Mouse (Mus musculus): Measurements from ENCODE around the gene Il2ra. TPM values are rescaled to one million over a fixed set of nuclear protein-coding genes. Genes with fewer than 3 reads are reported as not detected.

Gene Il2ra
- polyA plus RNA-seq, 1 experiment from 2014 or later: not detected

DNA sequence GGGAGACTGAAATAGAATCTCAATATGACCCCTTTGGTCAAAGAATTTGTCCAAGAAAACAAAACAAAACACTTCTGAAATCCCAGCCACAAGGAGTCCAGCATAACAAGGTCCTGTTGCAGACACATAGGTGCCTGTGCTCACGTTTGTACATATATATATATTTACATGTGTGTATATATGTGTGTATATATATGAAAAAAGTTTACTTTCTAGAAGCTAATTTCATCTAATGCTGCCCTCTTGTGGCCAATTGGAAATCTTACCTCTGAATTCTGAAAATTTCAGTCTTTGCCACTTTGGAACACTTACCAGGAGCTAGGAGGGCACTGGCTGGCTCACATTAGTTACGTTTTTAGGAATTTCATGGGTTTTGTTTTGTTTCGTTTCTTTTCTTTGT is 44.8 kb downstream of the Il2ra start:
- ATAC-seq (ENCODE audit: insufficient number of reproducible peaks, insufficient read depth, low FRiP score, low read depth): no peak

GRCm38 (mm10) chr2:11690201-11690890 is 47.7 kb downstream of the Il2ra start:
- ATAC-seq (ENCODE audit: insufficient number of reproducible peaks, insufficient read depth, low FRiP score, low read depth): no peak
- 52% methylated on average over 8 of the region's 8 CpGs for WGBS

More for the DNA sequence above, 44.8 kb downstream of the Il2ra start:
- H3K9ac ChIP-seq (ENCODE audit: low read length): no peak overlapping the region
- H3K36me3 ChIP-seq (ENCODE audit: control insufficient read depth, insufficient read depth, low read length): no peaks in the 10 kb centered on the region
- 10% methylated on average over 3 of the region's 3 CpGs for WGBS
- no peak overlapping the region for H3K4me3 ChIP-seq (ENCODE audit: control insufficient read depth in 1 of 2, insufficient read depth in 1 of 2, low read depth in 1 of 2, low read length in 2 of 2)
- no peak overlapping the region for H3K27ac ChIP-seq (replicated peaks in 1 of 2; ENCODE audit: control insufficient read depth in 1 of 2, insufficient read depth in 1 of 2, low read depth in 2 of 2, low read length in 2 of 2)
- no peak overlapping the region for H3K4me2 ChIP-seq (ENCODE audit: low read length)
- H3K9me3 ChIP-seq (ENCODE audit: control insufficient read depth, low read length): no peaks in the 10 kb centered on the region
- no peaks in the 10 kb centered on the region for H3K4me1 ChIP-seq (ENCODE audit: control insufficient read depth in 2 of 2, insufficient read depth in 2 of 2, low read length in 2 of 2)
- no peaks in the 10 kb centered on the region for H3K27me3 ChIP-seq (ENCODE audit: control insufficient read depth, insufficient read depth, low read length)

GRCm38 (mm10) chr2:11693352-11693751 is 50.7 kb downstream of the Il2ra start:
- no peaks in the 10 kb centered on the region for H3K4me1 ChIP-seq (ENCODE audit: control insufficient read depth in 2 of 2, insufficient read depth in 2 of 2, low read length in 2 of 2)
- WGBS: 90% methylated on average over 4 of the region's 4 CpGs
- no peak for ATAC-seq (ENCODE audit: insufficient number of reproducible peaks, insufficient read depth, low FRiP score, low read depth)

More at GRCm38 (mm10) chr2:11690201-11690890, 47.7 kb downstream of the Il2ra start:
- Histone ChIP-seq H3K27ac (replicated peaks in 1 of 2; ENCODE audit: control insufficient read depth in 1 of 2, insufficient read depth in 1 of 2, low read depth in 2 of 2, low read length in 2 of 2) (no peak overlapping the region), H3K36me3 (ENCODE audit: control insufficient read depth, insufficient read depth, low read length) (no peaks in the 10 kb centered on the region), H3K9ac (ENCODE audit: low read length) (no peak overlapping the region), H3K4me2 (ENCODE audit: low read length) (no peak overlapping the region), H3K27me3 (ENCODE audit: control insufficient read depth, insufficient read depth, low read length) (no peaks in the 10 kb centered on the region), H3K4me1 (ENCODE audit: control insufficient read depth in 2 of 2, insufficient read depth in 2 of 2, low read length in 2 of 2) (no peaks in the 10 kb centered on the region), H3K9me3 (ENCODE audit: control insufficient read depth, low read length) (no peaks in the 10 kb centered on the region), H3K4me3 (ENCODE audit: control insufficient read depth in 1 of 2, insufficient read depth in 1 of 2, low read depth in 1 of 2, low read length in 2 of 2) (no peak overlapping the region)

GRCm38 (mm10) chr2:11694104-11694503 is 51.5 kb downstream of the Il2ra start:
- H3K9ac ChIP-seq (ENCODE audit: low read length): no peak overlapping the region
- WGBS: 83% methylated on average over 2 of the region's 2 CpGs
- H3K9me3 ChIP-seq (ENCODE audit: control insufficient read depth, low read length): no peaks in the 10 kb centered on the region
- H3K4me3 ChIP-seq (ENCODE audit: control insufficient read depth in 1 of 2, insufficient read depth in 1 of 2, low read depth in 1 of 2, low read length in 2 of 2): no peak overlapping the region
- no peak overlapping the region for H3K27ac ChIP-seq (replicated peaks in 1 of 2; ENCODE audit: control insufficient read depth in 1 of 2, insufficient read depth in 1 of 2, low read depth in 2 of 2, low read length in 2 of 2)
- no peaks in the 10 kb centered on the region for H3K4me1 ChIP-seq (ENCODE audit: control insufficient read depth in 2 of 2, insufficient read depth in 2 of 2, low read length in 2 of 2)
- no peak for ATAC-seq (ENCODE audit: insufficient number of reproducible peaks, insufficient read depth, low FRiP score, low read depth)
- H3K36me3 ChIP-seq (ENCODE audit: control insufficient read depth, insufficient read depth, low read length): no peaks in the 10 kb centered on the region
- H3K4me2 ChIP-seq (ENCODE audit: low read length): no peak overlapping the region
- no peaks in the 10 kb centered on the region for H3K27me3 ChIP-seq (ENCODE audit: control insufficient read depth, insufficient read depth, low read length)

More at GRCm38 (mm10) chr2:11693352-11693751, 50.7 kb downstream of the Il2ra start:
- H3K9me3 ChIP-seq (ENCODE audit: control insufficient read depth, low read length): no peaks in the 10 kb centered on the region
- H3K36me3 ChIP-seq (ENCODE audit: control insufficient read depth, insufficient read depth, low read length): no peaks in the 10 kb centered on the region
- H3K27ac ChIP-seq (replicated peaks in 1 of 2; ENCODE audit: control insufficient read depth in 1 of 2, insufficient read depth in 1 of 2, low read depth in 2 of 2, low read length in 2 of 2): no peak overlapping the region
- H3K4me2 ChIP-seq (ENCODE audit: low read length): no peak overlapping the region
- no peak overlapping the region for H3K4me3 ChIP-seq (ENCODE audit: control insufficient read depth in 1 of 2, insufficient read depth in 1 of 2, low read depth in 1 of 2, low read length in 2 of 2)
- H3K9ac ChIP-seq (ENCODE audit: low read length): no peak overlapping the region
- no peaks in the 10 kb centered on the region for H3K27me3 ChIP-seq (ENCODE audit: control insufficient read depth, insufficient read depth, low read length)

- 69% methylated on average over 2 of the region's 2 CpGs for WGBS
- no peak overlapping the region for H3K27ac ChIP-seq (replicated peaks in 1 of 2; ENCODE audit: control insufficient read depth in 1 of 2, insufficient read depth in 1 of 2, low read depth in 2 of 2, low read length in 2 of 2)
- H3K4me3 ChIP-seq (ENCODE audit: control insufficient read depth in 1 of 2, insufficient read depth in 1 of 2, low read depth in 1 of 2, low read length in 2 of 2): no peak overlapping the region
- ATAC-seq (ENCODE audit: insufficient number of reproducible peaks, insufficient read depth, low FRiP score, low read depth): no peak
- no peak overlapping the region for H3K4me2 ChIP-seq (ENCODE audit: low read length)
- no peaks in the 10 kb centered on the region for H3K4me1 ChIP-seq (ENCODE audit: control insufficient read depth in 2 of 2, insufficient read depth in 2 of 2, low read length in 2 of 2)
- H3K27me3 ChIP-seq (ENCODE audit: control insufficient read depth, insufficient read depth, low read length): no peaks in the 10 kb centered on the region
- no peaks in the 10 kb centered on the region for H3K9me3 ChIP-seq (ENCODE audit: control insufficient read depth, low read length)
- H3K36me3 ChIP-seq (ENCODE audit: control insufficient read depth, insufficient read depth, low read length): no peaks in the 10 kb centered on the region
- no peak overlapping the region for H3K9ac ChIP-seq (ENCODE audit: low read length)
Measured at GRCm38 (mm10) chr2:11695867-11696266, 53.3 kb downstream of the Il2ra start.

DNA sequence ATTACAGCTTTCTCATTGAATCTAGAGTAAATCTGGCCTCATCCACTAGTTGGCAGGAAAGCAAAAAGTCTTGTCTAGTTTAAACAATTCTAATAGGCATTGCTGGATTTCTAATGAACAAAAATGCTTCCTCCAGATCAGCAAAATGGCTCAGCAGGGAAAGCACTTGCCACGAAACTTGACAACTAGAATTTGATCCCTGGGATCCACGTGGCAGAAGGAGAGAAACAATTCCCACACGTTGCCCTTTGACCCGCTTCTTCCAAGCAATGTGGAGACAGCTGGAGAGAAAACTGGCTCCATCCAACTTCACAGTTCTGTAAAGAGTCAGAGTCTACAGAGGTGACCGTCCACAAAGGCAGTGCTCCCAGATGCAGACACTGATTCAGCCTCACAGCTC is 56.4 kb downstream of the Il2ra start:
- 63% methylated on average over 5 of the region's 5 CpGs for WGBS
- ATAC-seq (ENCODE audit: insufficient number of reproducible peaks, insufficient read depth, low FRiP score, low read depth): no peak

GRCm38 (mm10) chr2:11699905-11700304 is 57.3 kb downstream of the Il2ra start:
- Histone ChIP-seq H3K9me3 (ENCODE audit: control insufficient read depth, low read length) (no peaks in the 10 kb centered on the region), H3K4me3 (ENCODE audit: control insufficient read depth in 1 of 2, insufficient read depth in 1 of 2, low read depth in 1 of 2, low read length in 2 of 2) (no peak overlapping the region), H3K4me2 (ENCODE audit: low read length) (no peak overlapping the region), H3K9ac (ENCODE audit: low read length) (no peak overlapping the region), H3K4me1 (ENCODE audit: control insufficient read depth in 2 of 2, insufficient read depth in 2 of 2, low read length in 2 of 2) (no peaks in the 10 kb centered on the region), H3K36me3 (ENCODE audit: control insufficient read depth, insufficient read depth, low read length) (no peaks in the 10 kb centered on the region), H3K27ac (replicated peaks in 1 of 2; ENCODE audit: control insufficient read depth in 1 of 2, insufficient read depth in 1 of 2, low read depth in 2 of 2, low read length in 2 of 2) (no peak overlapping the region), H3K27me3 (ENCODE audit: control insufficient read depth, insufficient read depth, low read length) (no peaks in the 10 kb centered on the region)
- 76% methylated on average over 2 of the region's 2 CpGs for WGBS
- no peak for ATAC-seq (ENCODE audit: insufficient number of reproducible peaks, insufficient read depth, low FRiP score, low read depth)

More for the DNA sequence above, 56.4 kb downstream of the Il2ra start:
- no peak overlapping the region for H3K9ac ChIP-seq (ENCODE audit: low read length)
- no peak overlapping the region for H3K27ac ChIP-seq (replicated peaks in 1 of 2; ENCODE audit: control insufficient read depth in 1 of 2, insufficient read depth in 1 of 2, low read depth in 2 of 2, low read length in 2 of 2)
- no peaks in the 10 kb centered on the region for H3K4me1 ChIP-seq (ENCODE audit: control insufficient read depth in 2 of 2, insufficient read depth in 2 of 2, low read length in 2 of 2)
- no peaks in the 10 kb centered on the region for H3K27me3 ChIP-seq (ENCODE audit: control insufficient read depth, insufficient read depth, low read length)
- no peaks in the 10 kb centered on the region for H3K36me3 ChIP-seq (ENCODE audit: control insufficient read depth, insufficient read depth, low read length)
- no peak overlapping the region for H3K4me2 ChIP-seq (ENCODE audit: low read length)
- H3K4me3 ChIP-seq (ENCODE audit: control insufficient read depth in 1 of 2, insufficient read depth in 1 of 2, low read depth in 1 of 2, low read length in 2 of 2): no peak overlapping the region
- no peaks in the 10 kb centered on the region for H3K9me3 ChIP-seq (ENCODE audit: control insufficient read depth, low read length)
